Mouse (Mus musculus) neutrophil, adult 5-6 weeks (primary cell): Measurements from ENCODE around the gene Samhd1. TPM values are rescaled to one million over a fixed set of nuclear protein-coding genes. Genes with fewer than 3 reads are reported as not detected.

Experiments used
- ATAC-seq: fragments of 151-379, 151-347 bp; 2 replicates; pipeline ENCODE4 v1.8.0; 2017; ENCODE audit warnings: mild to moderate bottlenecking, moderate TSS enrichment; ENCODE audit not compliant: insufficient number of reproducible peaks, poor library complexity, low FRiP score, severe bottlenecking; ENCODE audit errors: extremely low read depth
- total RNA-seq: library from RNA; stranded (forward); fragments of 200-1000 nt; gene quantifications from 2 replicates; pipeline ENCODE4 v1.2.3, GENCODE M21; 2017

Samhd1 gene
- total RNA-seq, 1 experiment from 2014 or later, result 1,994 TPM

DNA sequence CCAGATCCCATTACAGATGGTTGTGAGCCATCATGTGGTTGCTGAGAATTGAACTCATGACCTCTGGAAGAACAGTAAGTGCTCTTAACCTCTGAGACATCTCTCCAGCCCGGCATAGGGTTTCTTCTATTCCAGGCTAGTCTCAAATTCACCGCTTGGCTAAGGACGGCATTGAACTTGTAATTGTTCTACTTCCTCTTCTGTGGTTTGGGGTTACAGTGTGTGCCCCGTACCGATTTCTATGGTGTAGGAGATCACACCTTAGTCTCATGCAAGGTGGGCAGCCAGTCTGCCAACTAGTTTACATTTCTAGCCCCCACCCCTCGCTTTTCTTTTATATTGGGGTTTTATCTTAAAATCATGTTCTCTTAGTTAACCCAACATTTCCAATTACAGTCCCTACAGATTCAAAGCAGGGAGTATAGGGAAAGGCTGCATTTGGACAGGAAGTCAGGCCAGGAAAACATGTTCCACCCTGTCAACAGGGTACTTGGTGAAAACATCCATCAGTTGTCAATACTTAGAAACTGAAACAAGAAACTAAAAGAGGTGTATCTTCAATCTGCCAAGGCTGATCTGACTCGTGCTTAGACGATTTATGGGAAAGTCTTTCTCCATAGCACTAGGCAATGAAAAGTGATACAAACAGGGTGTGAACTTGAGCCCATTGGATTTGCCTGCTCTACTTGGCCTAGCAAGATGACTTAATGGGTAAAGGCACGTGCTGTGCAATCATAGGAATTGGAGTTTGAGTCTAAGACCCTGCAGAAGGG, 3.1 kb upstream of the Samhd1 start:
- ATAC-seq, result peak; percentile 54

DNA sequence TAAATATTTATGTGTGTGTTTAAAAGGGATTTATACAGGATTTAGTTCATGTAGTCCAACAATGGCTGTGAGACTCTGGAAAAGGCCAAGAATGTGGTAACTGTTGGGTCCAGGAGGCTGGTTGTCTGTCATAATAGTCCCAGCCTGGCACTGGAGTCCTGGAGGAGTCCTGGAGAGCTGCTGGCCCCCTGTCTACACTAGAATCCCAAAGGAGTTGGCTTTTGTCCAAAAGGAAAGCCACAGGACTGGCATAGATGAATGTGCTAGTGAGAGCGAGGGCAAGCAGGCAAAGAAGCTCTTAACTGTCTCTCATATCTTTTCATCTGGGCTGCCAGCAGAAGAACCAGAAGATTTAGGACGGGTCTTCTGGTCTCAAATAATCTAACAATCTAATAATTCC, 1.6 kb upstream of the Samhd1 start:
- no peak for ATAC-seq

DNA sequence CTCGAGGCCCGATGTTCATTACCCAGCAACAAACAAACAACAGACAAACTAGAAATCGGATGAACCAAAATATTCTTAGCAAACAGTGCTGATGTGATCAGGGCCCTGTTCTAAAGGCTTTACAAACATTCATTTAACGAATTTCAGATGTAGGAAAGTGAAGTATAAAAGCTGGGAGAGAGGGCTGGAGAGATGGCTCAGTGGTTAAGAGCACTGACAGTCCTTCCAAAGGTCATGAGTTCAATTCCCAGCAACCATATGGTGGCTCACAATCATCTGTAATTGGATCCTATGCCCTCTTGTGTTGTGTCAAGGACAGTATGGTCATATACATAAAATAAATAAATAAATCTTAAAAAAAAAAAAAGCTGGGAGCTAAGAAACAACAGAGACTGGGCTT, 1.1 kb upstream of the Samhd1 start:
- no peak for ATAC-seq

DNA sequence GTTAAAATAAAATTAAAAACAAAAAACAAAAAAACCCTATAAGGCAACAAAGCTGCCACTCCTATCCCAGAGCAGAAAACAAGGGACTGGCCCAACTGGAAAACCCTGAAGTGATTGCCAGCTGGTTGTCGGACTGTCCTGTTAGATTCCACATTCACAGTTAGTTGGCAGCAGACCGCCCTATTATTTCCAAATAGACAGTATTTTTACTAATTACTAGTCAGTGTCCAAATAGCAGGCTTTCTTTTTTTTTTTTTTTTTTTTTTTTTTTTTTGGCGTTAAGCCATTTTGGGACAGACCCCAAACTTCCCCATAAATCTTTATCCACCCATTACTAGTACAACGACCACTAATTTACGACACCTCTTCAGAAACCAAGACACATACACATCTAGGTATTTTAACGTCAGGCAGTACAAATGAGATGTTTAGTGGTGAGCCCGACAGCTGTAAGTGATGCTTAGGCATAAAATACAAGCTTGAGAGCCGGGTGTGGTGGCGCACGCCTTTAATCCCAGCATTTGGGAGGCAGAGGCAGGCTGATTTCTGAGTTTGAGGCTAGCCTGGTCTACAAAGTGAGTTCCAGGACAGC, 560 bp upstream of the Samhd1 start:
- no peak for ATAC-seq

DNA sequence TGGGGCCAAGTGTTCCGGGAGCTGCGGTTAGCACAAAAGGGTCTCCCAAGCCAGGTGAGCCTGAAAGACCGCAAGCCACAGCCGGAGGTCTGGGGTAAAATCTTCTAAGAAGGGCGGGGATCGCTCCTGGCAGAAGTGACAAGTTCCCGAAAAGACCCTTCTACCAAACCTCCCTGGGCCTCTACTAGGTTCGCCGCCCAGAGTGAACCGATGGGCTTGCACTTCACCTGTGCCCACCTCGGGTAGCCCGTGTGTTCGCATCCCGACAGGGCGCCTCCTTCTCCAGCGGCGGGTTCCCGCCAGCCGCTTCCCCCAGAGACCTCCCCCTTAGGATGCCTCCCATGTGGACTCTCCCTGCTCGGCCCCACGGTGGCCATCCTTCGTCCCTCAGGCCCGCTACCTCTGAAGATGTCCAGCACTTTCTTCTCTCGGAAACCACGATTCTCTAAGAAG, 560 bp downstream of the Samhd1 start:
- ATAC-seq, result 0 out of 2 replicates have a peak, but pooled peaks have one; percentile 0

DNA sequence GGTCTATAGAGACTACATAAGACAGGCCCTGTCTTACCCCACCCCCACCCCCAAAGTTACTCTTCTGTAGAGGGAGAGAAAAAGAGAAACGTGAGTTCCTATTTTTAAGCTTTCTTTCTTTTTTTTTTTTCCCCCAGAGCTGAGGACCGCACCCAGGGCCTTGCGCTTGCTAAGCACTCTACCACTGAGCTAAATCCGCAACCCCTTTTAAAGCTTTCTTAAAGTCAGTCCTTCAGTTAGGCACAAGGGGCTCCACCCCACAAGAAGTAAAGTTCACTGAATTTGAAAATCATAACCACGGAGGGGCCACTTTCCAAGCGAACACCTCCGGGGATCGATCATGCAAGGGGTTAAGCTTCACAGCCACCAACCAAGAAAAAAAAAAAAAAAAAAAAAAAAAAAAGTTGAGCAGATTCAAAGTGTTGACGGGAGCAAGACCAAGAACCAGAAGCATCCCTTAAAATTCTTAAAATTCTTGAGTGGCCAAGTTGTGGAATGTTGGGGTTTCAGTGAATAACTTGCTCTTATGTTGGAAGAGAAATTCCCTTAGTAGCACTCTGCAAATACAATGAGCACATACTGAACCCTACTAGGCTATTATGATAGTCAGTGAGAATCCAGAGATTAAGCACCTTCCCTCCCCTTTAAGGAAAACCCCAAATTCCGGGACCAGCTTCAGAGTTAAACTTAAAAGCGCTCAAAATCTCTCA, 1.1 kb downstream of the Samhd1 start:
- ATAC-seq, result peak; percentile 23

DNA sequence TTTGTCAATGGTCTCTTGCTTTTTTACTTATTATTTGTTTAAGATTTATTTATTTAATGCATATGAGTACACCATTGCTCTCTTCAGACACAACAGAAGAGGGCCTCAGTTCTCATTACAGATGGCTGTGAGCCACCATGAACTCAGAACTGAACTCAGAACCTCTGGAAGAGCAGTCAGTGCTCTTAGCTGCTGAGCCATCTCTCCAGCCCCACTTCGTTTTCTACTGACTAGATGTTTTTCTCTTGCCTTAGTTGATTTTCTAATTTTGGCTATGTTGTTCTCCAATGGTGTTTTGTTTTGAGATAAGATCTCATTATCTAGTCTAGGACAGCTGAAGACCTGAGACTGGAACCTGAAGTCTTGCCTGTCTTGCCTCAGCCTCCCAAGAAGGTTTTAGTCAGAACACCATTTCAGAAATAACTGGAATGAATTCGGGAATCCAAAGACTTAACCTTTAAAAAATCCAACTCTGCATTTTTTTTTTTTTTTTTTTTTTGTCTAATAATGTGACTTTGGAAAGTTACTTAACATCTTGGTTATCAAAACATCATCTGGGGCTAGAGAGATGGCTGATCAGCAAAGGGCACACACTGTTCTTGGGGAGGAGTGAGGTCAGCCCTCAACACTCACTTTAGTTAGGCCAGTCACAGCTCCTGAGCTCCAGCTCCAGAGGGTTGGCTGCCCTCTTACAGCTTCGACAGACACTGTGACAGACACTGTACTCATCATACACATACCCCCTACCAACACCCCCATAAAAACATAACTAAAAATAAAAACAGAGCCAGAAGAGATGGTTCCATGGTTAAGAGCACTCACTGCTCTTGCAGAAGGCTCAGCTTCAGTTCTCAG, 2.2 kb downstream of the Samhd1 start:
- no peak for ATAC-seq

- no peak for ATAC-seq
Measured at GRCm38 (mm10) chr2:157132086-157132485, 3.0 kb downstream of the Samhd1 start.

DNA sequence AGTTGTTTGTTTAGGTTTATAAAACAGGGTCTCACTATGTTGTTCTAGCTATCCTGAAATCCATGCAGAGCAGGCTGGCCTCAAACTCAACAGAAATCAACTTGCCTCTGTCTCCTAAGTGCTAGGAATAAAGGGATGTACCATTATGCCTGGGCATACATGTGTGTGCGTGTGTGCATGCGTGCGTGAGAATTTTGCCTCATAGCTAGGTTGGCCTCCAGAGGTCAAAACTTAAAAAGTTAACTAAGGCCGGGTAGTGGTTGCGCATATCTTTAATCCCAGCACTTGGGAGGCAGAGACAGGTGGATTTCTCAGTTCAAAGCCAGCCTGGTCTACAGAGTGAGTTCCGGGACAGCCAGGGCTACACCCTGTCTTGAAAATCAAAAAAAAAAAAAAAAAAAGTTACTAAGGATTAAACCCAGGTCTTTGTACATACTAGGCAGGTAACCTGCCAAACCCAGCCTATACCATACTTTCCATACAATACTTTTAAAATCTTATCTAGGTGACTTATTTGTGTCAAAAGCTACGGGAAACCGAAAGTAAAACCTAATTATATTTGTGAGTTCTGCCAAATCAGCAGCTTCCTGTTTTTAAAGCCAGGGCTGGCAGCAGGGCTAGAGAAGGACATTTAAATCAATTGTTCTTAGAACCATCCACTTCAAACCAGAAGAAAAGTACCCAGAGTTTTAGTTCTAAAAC, 4.1 kb downstream of the Samhd1 start:
- no peak for ATAC-seq

- ATAC-seq, result 0 out of 2 replicates have a peak, but pooled peaks have one; percentile 17
Measured at GRCm38 (mm10) chr2:157129601-157130164, 5.4 kb downstream of the Samhd1 start.

DNA sequence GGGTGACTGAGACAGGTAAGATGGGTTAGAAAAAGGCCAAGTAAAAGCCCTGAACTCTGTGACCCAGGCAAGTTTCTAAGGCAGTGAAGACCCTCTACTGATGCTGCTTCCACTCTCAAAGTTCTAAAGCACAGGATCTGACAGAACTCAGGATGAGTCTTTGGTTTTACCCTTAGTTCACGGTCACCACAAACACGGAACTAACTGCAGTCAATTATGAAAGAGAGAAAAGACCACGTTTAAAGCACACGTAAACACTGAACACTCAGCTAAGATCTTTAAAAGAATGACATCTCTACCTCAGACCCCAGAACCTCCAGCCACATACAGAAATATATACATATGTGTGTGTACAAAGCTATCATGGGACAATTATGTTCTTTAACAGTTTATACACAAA, 6.0 kb downstream of the Samhd1 start:
- no peak for ATAC-seq

- ATAC-seq, result no peak
Measured at GRCm38 (mm10) chr2:157128072-157128471, 7.0 kb downstream of the Samhd1 start.

- ATAC-seq, result no peak
Measured at GRCm38 (mm10) chr2:157127370-157127769, 7.7 kb downstream of the Samhd1 start.

- no peak for ATAC-seq
Measured at GRCm38 (mm10) chr2:157125246-157125645, 9.8 kb downstream of the Samhd1 start.

DNA sequence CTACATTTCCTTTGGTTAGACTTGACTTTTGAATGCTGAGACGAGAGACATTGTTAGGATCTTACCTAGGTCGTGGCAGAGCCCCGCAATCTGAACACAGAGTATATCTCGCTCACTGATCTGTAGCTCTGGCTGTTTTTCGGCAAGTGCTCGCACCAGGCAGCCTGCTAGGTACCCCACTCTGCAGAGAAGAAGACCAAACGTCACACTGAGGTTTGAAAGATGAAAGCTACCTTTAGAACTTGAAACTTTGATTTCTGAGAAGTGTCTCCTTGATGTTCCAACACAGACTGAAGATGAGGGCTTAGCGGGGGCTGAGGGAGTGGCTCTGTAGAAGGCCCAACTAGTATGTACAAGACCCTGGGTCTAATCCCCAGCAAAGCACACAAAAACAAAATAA, 13.3 kb downstream of the Samhd1 start:
- ATAC-seq, result 0 out of 2 replicates have a peak, but pooled peaks have one; percentile 30

GRCm38 (mm10) chr2:157119075-157119474, 16.0 kb downstream of the Samhd1 start:
- no peak for ATAC-seq

DNA sequence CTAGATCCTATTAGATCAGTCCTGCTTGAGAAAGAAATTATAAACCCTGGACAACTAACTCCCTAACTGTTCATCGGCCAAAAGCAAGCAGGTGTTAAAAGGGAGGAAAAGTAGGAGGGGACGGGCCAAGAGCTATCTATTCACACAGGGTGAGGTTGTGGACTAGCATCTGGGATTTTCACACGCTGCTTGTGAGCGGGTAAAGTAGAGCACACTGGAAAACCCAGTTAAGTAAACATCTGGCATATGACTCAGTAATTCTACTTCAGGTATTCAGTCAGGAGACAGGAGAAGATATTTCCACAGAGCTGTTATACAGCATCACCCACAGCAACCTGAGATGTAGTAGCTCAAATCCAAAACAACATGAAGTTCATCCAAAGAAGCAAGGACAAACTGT, 16.5 kb downstream of the Samhd1 start:
- ATAC-seq, result no peak

- ATAC-seq, result peak; percentile 48; the same call in 1 of the 2 replicates
Measured at GRCm38 (mm10) chr2:157116964-157117363, 18.1 kb downstream of the Samhd1 start.
